Mouse (Mus musculus): ENCODE measurements at regions not wholly inside any gene's neighbourhood (a gene's known extent, or its start where the extent isn't known, plus 50 kb on each side); places are given as distances from the start of the nearest gene placed in this dataset.
"Not testable (repeated sequence)": the region's sequence is repeated elsewhere in the genome, so short reads cannot be mapped to it uniquely, and the experiment has no call there.

DNA sequence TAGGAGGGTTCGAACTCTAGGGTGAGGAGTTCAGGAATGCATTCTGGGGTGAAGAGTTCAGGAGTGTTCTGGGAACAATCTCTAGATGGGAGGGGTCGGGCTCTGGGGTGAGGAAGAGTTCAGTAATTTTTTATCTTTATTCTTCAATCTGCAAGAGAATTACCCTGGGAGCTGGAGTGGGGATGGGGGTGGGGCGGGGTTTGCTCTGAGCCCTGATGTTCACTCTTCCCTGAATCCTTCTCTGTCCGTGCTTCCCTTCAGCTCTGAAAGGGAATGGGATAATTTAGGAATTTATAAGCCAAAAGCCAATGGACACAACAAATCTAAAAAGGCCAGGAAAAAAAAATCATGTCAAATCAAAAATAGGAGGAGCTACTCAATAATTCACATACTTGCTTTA lies 122.8 kb upstream of the Trim24 start:
- not testable (repeated sequence) for DNase-seq (ENCODE audit: low spot score in 2 of 2)

DNA sequence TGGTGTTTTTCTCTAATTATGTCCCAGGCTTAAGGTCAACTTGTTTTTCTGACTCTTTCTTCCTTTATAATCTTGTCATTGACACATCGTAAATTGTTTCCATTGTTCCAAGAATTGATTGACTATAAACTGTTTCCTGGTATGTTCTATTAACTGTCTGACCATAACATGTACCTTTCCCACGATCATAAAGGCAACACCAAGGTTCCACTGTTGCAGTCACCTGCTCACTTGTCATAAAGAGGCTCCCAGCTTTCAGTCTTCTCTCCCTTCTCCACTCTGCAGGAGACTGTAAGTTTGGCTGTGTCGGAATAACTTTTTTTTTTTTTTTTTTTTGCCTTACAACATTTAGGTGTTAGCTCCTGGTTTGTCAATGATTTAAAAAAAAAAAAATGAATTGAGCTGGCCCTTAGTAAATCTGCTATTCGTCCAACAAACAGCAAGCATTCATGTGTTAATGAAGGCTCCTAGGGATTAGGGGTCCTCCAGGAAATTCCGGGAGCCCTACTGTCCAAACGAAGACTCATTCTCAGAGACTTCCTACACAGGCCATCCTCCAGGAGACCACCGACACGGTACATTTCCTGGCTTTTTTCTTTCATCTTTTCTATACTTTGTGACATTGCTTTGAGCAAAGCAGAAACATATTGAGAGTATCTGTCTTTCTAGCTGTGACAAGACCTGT lies 122.2 kb upstream of the Trim24 start:
- DNase-seq (ENCODE audit: low spot score in 2 of 2) = no peak

- no peak for DNase-seq (ENCODE audit: low spot score in 2 of 2)
These were observed 121.6 kb upstream of the Trim24 start for GRCm38 (mm10) chr6:37749016-37749415.

DNA sequence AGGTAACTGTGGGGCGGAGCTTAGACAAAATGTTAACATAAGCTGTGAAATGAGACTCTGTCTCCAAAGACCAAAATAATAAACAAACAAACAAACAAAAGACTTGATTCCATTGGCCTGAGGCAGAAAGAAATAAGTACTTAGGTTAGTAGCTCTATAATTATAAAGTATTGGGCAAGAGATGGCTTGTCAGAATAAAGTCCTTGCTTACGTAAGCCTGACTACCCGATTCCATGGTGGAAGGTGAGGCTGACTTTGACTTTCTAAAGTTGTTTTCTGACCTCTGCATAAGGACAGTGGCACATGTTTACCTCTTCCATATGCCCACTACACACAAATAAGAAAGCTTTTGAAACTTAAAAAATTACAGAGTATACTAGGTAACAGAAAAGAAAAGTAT lies 120.3 kb upstream of the Trim24 start:
- DNase-seq (ENCODE audit: low spot score in 2 of 2) = no peak

GRCm38 (mm10) chr6:37751701-37752100 lies 118.9 kb upstream of the Trim24 start:
- no peak for DNase-seq (ENCODE audit: low spot score in 2 of 2)

- not testable (repeated sequence) for DNase-seq (ENCODE audit: low spot score in 2 of 2)
These were observed 109.6 kb upstream of the Trim24 start for GRCm38 (mm10) chr6:37761003-37761402.

DNA sequence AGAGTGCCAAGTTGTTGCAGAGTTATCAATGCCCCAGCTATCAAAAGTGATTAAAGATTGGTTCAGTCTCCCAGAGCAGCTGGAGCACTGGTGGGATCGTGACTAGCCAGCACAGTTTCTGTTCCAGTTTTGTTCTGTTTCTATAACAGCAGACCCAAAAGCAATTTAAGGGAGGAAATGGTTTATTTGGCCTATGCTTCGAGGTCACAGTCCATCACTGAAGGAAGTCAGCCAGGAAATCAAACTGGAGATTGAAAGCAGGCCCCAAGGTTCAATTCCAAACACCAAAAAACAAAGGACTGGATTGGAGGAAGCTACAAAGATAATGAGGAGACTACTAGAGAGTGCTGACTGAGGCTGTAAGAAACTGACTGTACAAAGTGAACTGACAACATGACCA lies 107.6 kb upstream of the Trim24 start:
- no peak for DNase-seq (ENCODE audit: low spot score in 2 of 2)

GRCm38 (mm10) chr6:37767690-37768089 lies 102.9 kb upstream of the Trim24 start:
- no peak for DNase-seq (ENCODE audit: low spot score in 2 of 2)

GRCm38 (mm10) chr6:37773294-37773693 lies 97.3 kb upstream of the Trim24 start:
- DNase-seq (ENCODE audit: low spot score in 2 of 2) = no peak

GRCm38 (mm10) chr6:37775151-37775550 lies 95.5 kb upstream of the Trim24 start:
- no peak for DNase-seq (ENCODE audit: low spot score in 2 of 2)

- DNase-seq (ENCODE audit: low spot score in 2 of 2) = no peak
These were observed 90.7 kb upstream of the Trim24 start for GRCm38 (mm10) chr6:37779893-37780292.

GRCm38 (mm10) chr6:37781894-37782293 lies 88.7 kb upstream of the Trim24 start:
- DNase-seq (ENCODE audit: low spot score in 2 of 2) = no peak

DNA sequence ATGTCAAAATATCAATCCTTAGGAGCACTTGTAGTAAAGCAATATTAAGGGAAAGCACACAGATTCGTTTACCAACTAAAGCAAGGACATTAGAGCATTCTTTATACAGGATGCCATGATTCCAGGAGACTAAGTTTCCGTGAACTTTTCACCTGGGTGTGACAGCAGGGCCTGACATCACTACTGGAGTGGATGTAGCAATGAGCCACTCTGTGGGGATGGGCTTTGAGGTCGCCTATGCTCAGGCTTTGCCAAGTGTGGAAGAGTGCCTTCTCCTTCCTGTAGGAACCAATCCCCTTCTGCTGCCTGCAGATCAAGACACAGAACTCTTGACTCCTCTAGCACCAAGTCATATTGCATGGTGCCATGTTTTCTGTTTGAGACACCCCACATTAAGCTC lies 85.3 kb upstream of the Trim24 start:
- DNase-seq (ENCODE audit: low spot score in 2 of 2) = not testable (repeated sequence)

GRCm38 (mm10) chr6:37785741-37786140 lies 84.9 kb upstream of the Trim24 start:
- DNase-seq (ENCODE audit: low spot score in 2 of 2) = no peak

GRCm38 (mm10) chr6:37787858-37788257 lies 82.8 kb upstream of the Trim24 start:
- DNase-seq (ENCODE audit: low spot score in 2 of 2) = not testable (repeated sequence)

DNA sequence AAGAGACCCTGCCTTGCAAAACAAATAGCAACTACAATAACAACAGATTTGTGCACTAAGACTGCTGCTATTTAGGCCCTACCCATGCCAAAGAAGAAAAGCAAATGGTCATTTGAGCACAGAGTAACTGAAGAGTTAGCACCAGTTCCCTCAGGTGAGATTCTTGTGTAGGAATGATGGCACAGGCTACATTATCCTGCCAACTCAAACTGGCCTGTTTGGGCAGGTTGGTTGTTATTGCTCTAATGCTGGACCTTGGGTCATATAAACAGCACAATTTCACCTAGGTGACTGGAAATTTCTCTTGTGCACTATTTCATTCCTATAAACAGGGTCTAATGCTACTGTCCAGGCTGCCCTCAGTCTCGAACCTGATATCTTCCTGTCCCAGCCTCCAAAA lies 79.7 kb upstream of the Trim24 start:
- no peak for DNase-seq (ENCODE audit: low spot score in 2 of 2)

- DNase-seq (ENCODE audit: low spot score in 2 of 2) = no peak
These were observed 76.4 kb upstream of the Trim24 start for GRCm38 (mm10) chr6:37794211-37794610.

GRCm38 (mm10) chr6:37795001-37795400 lies 75.6 kb upstream of the Trim24 start:
- DNase-seq (ENCODE audit: low spot score in 2 of 2) = no peak

DNA sequence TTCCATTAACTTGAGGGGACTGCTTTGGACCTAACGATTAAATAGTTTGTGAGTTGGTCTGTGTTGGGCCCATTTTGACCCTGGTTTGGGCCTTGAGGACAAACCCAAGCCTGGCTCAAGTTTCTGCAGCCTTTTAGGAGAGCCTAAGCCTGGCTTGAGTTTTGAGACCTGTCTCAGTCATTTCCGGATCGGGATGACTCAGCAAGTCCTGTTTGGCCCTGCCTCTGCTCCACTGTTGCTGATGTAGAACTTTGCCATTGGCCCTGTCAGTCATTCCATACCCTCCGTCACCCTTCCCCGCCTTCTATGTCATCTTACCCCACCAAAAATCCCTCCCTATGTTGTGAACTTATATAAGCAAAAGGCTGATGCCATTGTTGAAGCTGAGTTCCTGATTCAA lies 67.4 kb upstream of the Trim24 start:
- no peak for DNase-seq (ENCODE audit: low spot score in 2 of 2)

DNA sequence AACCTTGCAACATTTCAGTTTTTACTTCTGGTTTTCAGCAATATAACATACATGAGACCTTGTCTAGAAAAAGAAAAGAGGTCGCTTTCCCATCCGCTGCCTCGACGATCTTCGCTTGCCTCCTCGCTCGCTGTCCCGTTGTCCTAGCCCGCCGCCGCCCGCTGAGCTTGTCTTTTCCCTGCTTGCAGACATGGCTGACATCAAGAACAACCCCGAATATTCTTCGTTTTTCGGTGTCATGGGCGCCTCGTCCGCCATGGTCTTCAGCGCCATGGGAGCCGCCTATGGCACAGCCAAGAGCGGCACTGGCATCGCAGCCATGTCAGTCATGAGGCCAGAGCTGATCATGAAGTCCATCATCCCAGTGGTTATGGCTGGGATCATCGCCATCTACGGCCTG lies 64.7 kb upstream of the Trim24 start:
- DNase-seq (ENCODE audit: low spot score in 2 of 2) = not testable (repeated sequence)

DNA sequence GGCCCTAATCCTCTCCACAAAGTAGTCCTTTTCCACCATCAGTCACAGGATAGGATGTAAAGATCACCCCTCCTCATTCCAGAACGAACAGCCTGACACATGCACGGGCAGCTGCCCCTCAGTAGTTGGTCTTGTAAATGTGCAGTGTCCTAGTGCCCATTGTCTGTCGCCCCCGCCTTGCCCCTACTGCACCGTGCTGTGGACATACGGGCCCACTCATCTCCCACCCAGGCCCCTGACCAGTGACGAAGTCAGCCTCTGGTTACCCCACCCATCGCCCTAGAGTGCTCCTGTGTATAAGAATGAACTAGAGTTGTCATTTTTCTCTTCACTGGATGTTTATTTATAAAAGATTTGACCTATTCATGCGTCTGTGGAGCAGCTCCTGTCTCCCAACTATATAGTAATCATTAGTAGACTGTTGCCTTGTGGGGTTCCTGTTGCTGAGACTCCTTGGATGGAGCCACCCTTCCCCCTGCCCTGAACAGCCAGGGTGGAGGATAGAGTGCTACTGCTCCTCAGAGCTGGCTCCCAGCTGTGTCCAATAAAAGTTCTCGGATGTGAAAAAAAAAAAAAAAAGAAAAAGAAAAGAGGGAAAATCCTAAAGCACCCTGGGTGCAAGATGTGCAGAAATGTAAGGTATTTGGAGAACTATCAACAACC lies 64.0 kb upstream of the Trim24 start:
- DNase-seq (ENCODE audit: low spot score in 2 of 2) = not testable (repeated sequence)

DNA sequence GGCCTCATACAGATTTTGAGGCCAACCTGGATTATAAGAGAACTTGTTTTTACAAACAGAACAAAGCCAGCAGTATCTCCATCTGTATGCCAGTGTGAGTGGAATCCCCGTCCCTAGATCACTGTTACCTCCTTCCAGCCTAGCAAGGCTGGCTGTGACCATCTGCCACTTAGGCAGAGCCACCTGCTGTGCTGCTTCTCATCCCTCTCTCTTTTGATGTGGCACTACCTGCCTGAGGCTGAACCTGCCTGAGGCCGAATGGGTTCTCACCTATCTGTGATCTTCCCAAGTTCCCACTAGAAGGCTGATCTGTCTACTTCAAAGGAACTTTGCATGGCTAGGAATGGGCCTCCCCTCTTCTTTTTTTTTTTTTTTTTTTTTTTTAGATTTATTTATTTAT lies 55.4 kb upstream of the Trim24 start:
- not testable (repeated sequence) for DNase-seq (ENCODE audit: low spot score in 2 of 2)

All from natural killer cell, adult 2 months (primary cell).